Mouse (Mus musculus) cerebellum, postnatal 14 days (tissue): ENCODE data around the gene Zfp942.

ENCODE experiments used
- DNase-seq, 2 experiments: peaks; one replicate each; pipeline ENCODE4 v3.0.0; 2021; ENCODE audit warnings: mixed read lengths in 2 of 2

The Zfp942 gene

GRCm38 (mm10) chr17:21962107-21962907, at the start of gene Zfp942, which contains the start of gene Zfp943:
Zfp942 (minus strand) TSS chr17:21962464.
Zfp943 (plus strand) TSS chr17:21962552.
- DNase-seq = peak; percentile 78 to 81

- no peak for DNase-seq
Measured at GRCm38 (mm10) chr17:21963302-21963701, 1.0 kb upstream of the Zfp942 start.

GRCm38 (mm10) chr17:21909456-21910052, 52.7 kb downstream of the Zfp942 start, which contains the start of gene Zfp995:
Zfp995 (minus strand) TSS chr17:21909926.
- DNase-seq = peak; percentile 76

- peak in 1 of 2 experiments; percentile 14 for DNase-seq
Measured at GRCm38 (mm10) chr17:21909039-21909438, 53.2 kb downstream of the Zfp942 start.
